Mouse (Mus musculus) myocyte (in vitro differentiated cells): ENCODE measurements around the gene Ifit3b. TPM values are rescaled to one million over a fixed set of nuclear protein-coding genes. Genes with fewer than 3 reads are reported as not detected.
A peak's percentile ranks its signal among the peaks of the same experiment; 100 is the strongest.
"Not testable (repeated sequence)": the region's sequence is repeated elsewhere in the genome, so short reads cannot be mapped to it uniquely, and the experiment has no call there.

Experiments
- H3K27me3 ChIP-seq: one replicate; pipeline ENCODE4 v1.6.1; 2011; ENCODE audit not compliant: control insufficient read depth, insufficient read depth, insufficient read length
- H3K36me3 ChIP-seq: one replicate; pipeline ENCODE4 v1.6.1; 2011; ENCODE audit not compliant: control insufficient read depth, insufficient read depth
- H3K4me2 ChIP-seq: one replicate; pipeline ENCODE4 v1.6.1; 2011; ENCODE audit warnings: low read depth, control low read depth
- H3K4me3 ChIP-seq: one replicate; pipeline ENCODE4 v1.5.1; 2011; ENCODE audit warnings: mild to moderate bottlenecking, control low read depth, moderate library complexity
- H3K79me2 ChIP-seq: one replicate; pipeline ENCODE4 v1.6.1; 2011; ENCODE audit not compliant: control insufficient read depth, insufficient read depth
- H3ac ChIP-seq: one replicate; pipeline ENCODE4 v1.6.1; 2011; ENCODE audit not compliant: control insufficient read depth, insufficient read length
- CEBPB ChIP-seq: IDR thresholded peaks from 2 replicates; pipeline ENCODE4 v1.6.1; 2011; ENCODE audit warnings: mild to moderate bottlenecking, moderate library complexity; ENCODE audit not compliant: poor library complexity, insufficient read depth, severe bottlenecking
- E2F4 ChIP-seq: IDR thresholded peaks from one replicate; pipeline ENCODE4 v1.6.1; 2011; ENCODE audit warnings: mild to moderate bottlenecking, control low read depth, moderate library complexity; ENCODE audit not compliant: insufficient read depth
- MAX ChIP-seq: IDR thresholded peaks from one replicate; pipeline ENCODE4 v1.6.1; 2011; ENCODE audit warnings: low read depth, mild to moderate bottlenecking, control low read depth
- MYOD1 ChIP-seq, 3 experiments: IDR thresholded peaks; one replicate each; pipeline ENCODE4 v1.6.1; 2011; ENCODE audit warnings: control low read depth in 2 of 3, low read depth in 2 of 3, mild to moderate bottlenecking in 2 of 3, moderate library complexity in 1 of 3; ENCODE audit not compliant: insufficient read length in 2 of 3, control insufficient read depth in 1 of 3
- MYOG ChIP-seq, 3 experiments: IDR thresholded peaks; one replicate each; pipeline ENCODE4 v1.6.1; 2011; ENCODE audit warnings: control low read depth in 2 of 3, low read depth in 2 of 3, mild to moderate bottlenecking in 2 of 3; ENCODE audit not compliant: insufficient read length in 2 of 3, control insufficient read depth in 1 of 3, insufficient read depth in 1 of 3
- POLR2A ChIP-seq: IDR thresholded peaks from one replicate; pipeline ENCODE4 v1.6.1; 2011; ENCODE audit warnings: low read depth, mild to moderate bottlenecking, control low read depth, moderate library complexity; ENCODE audit not compliant: insufficient read length
- POLR2AphosphoS2 ChIP-seq: IDR thresholded peaks from one replicate; pipeline ENCODE4 v1.6.1; 2011; ENCODE audit warnings: low read depth, control low read depth; ENCODE audit not compliant: insufficient read length
- REST ChIP-seq: IDR thresholded peaks from one replicate; pipeline ENCODE4 v1.6.1; 2011; ENCODE audit warnings: mild to moderate bottlenecking, control low read depth, moderate library complexity; ENCODE audit not compliant: insufficient read depth, insufficient read length
- SRF ChIP-seq: IDR thresholded peaks from one replicate; pipeline ENCODE4 v1.6.1; 2011; ENCODE audit warnings: low read depth; ENCODE audit not compliant: control insufficient read depth, insufficient read length
- TCF12 ChIP-seq: IDR thresholded peaks from one replicate; pipeline ENCODE4 v1.6.1; 2011; ENCODE audit warnings: mild to moderate bottlenecking, control low read depth; ENCODE audit not compliant: poor library complexity, insufficient read depth, severe bottlenecking
- TCF3 ChIP-seq: IDR thresholded peaks from one replicate; pipeline ENCODE4 v1.6.1; 2011; ENCODE audit warnings: low read depth, control low read depth; ENCODE audit not compliant: insufficient read length
- USF1 ChIP-seq: IDR thresholded peaks from one replicate; pipeline ENCODE4 v1.6.1; 2011; ENCODE audit warnings: low read depth, mild to moderate bottlenecking, control low read depth, moderate library complexity
- polyA plus RNA-seq: library from polyadenylated mRNA; unstranded; fragments of >200 nt; fragmentation: generic; extraction: Trizol; gene quantifications from one replicate; pipeline ENCODE4 v1.2.1, GENCODE M21; 2012; ENCODE audit warnings: missing spikeins

The Ifit3b gene
- polyA plus RNA-seq, 1 experiment, result 0.02 TPM

DNA sequence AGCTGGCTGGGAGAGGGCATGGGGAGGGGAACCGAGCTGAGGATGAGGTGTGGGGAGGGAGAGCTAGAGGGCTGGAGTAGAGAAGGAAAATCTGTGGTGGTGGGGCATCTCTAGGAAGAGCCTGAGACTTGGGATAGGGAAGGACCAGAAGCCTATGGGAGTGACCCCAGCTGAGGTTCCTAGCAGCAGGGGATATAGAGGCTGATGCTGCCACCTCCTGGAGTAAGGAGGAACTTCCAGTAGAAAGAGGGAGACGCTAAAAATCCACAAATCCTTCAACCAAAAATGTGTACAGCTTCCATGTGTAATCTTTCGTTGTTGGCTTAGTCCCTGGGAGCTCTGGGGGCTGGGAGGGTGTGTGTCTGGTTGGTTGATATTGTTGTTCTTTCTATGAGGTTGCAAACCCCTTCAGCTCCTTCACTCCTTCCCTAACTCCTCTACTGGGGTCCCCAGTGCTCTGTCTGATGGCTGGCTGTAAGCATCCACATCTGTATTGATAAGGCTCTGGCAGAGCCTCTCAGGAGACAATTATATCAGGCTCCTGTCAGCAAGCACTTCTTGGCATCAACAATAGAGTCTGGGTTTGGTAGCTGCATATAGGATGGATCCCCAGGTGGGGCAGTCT is 29.3 kb downstream of the Ifit3b start:
- H3K79me2 ChIP-seq, result no peaks in the 10 kb centered on the region
- H3K36me3 ChIP-seq, result no peaks in the 10 kb centered on the region
- no peak for TF ChIP-seq E2F4
- no peak for TF ChIP-seq SRF
- TF ChIP-seq MAX, result no peak
- TF ChIP-seq REST, result no peak
- TF ChIP-seq POLR2A, result no peak
- TF ChIP-seq USF1, result no peak
- no peak for TF ChIP-seq TCF12
- no peak for TF ChIP-seq TCF3
- TF ChIP-seq MYOG (IDR thresholded peaks at IDR 0.05; ENCODE audit: control insufficient read depth in 1 of 3, insufficient read depth in 1 of 3, insufficient read length in 2 of 3, low read depth in 2 of 3), result no peak
- no peak for TF ChIP-seq MYOD1 (IDR thresholded peaks at IDR 0.05; ENCODE audit: control insufficient read depth in 1 of 3, insufficient read length in 2 of 3, low read depth in 2 of 3)
- no peak for TF ChIP-seq CEBPB
- TF ChIP-seq POLR2AphosphoS2, result no peak
- peaks cover 7% of the 10 kb centered on the region for H3K27me3 ChIP-seq
- H3K4me3 ChIP-seq, result no peak overlapping the region
- no peak overlapping the region for H3K4me2 ChIP-seq
- no peak overlapping the region for H3ac ChIP-seq

DNA sequence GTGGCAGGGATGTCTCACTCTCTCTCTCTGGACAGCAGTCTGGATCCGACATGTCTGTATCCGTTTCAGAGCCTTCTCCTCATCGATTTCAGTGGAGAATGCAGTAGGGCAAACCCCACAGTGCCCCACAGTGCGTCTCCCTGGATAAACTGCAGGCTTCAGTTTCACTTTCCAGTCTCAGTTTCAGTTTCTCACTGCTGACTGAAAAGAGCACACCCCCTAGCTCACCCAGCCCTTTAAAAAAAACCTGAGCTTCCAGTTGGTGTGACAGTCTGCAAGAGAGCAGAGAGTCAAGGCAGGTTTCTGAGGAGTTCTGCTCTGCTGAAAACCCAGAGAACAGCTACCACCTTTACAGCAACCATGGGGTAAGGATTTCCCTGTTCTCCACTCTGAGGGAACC is 32.9 kb downstream of the Ifit3b start, which contains the start of the genes Ifit1bl2 and Ifit1:
Ifit1bl2 (minus strand) TSS at position 121 of the 400 bp plus-strand sequence.
Ifit1 (plus strand) TSS at position 249 of the 400 bp plus-strand sequence.
- TF ChIP-seq TCF12 (no peak), MAX (no peak), POLR2AphosphoS2 (no peak), REST (no peak), E2F4 (no peak), POLR2A (no peak), CEBPB (no peak), SRF (no peak), MYOD1 (IDR thresholded peaks at IDR 0.05; ENCODE audit: control insufficient read depth in 1 of 3, insufficient read length in 2 of 3, low read depth in 2 of 3) (no peak), MYOG (IDR thresholded peaks at IDR 0.05; ENCODE audit: control insufficient read depth in 1 of 3, insufficient read depth in 1 of 3, insufficient read length in 2 of 3, low read depth in 2 of 3) (no peak), TCF3 (no peak), USF1 (no peak)
- Histone ChIP-seq H3K36me3 (no peaks in the 10 kb centered on the region), H3K79me2 (no peaks in the 10 kb centered on the region), H3ac (no peak within 1 kb of the TSS), H3K4me2 (peak within 1 kb of the TSS; percentile 81), H3K4me3 (peak within 1 kb of the TSS; percentile 5), H3K27me3 (peaks cover 5% of the 10 kb centered on the region)

DNA sequence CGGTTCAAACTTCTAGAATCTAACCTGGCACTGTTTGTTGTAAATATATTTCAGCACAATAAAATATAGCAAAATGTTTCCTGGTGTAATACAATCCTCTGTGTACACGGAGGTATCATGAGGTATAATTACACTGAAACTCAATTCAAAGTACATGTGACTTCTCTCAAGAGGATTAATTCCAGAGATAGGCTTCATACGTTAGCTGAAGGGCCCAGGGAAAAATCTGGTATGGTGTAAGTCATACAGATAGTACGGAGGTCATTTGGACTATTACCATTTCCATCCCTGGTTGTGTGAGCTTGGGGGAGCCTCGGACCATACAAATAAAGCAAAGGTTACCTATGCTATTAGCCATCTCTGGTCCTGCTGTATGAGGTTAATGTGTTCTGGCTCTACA is 34.8 kb downstream of the Ifit3b start:
- no peak overlapping the region for H3K4me2 ChIP-seq
- TF ChIP-seq E2F4, result no peak
- no peak for TF ChIP-seq MYOG (IDR thresholded peaks at IDR 0.05; ENCODE audit: control insufficient read depth in 1 of 3, insufficient read depth in 1 of 3, insufficient read length in 2 of 3, low read depth in 2 of 3)
- no peak for TF ChIP-seq SRF
- no peak for TF ChIP-seq TCF12
- no peak for TF ChIP-seq REST
- TF ChIP-seq CEBPB, result no peak
- TF ChIP-seq POLR2AphosphoS2, result no peak
- no peak for TF ChIP-seq MAX
- no peak for TF ChIP-seq MYOD1 (IDR thresholded peaks at IDR 0.05; ENCODE audit: control insufficient read depth in 1 of 3, insufficient read length in 2 of 3, low read depth in 2 of 3)
- TF ChIP-seq USF1, result no peak
- no peak for TF ChIP-seq POLR2A
- no peak for TF ChIP-seq TCF3

DNA sequence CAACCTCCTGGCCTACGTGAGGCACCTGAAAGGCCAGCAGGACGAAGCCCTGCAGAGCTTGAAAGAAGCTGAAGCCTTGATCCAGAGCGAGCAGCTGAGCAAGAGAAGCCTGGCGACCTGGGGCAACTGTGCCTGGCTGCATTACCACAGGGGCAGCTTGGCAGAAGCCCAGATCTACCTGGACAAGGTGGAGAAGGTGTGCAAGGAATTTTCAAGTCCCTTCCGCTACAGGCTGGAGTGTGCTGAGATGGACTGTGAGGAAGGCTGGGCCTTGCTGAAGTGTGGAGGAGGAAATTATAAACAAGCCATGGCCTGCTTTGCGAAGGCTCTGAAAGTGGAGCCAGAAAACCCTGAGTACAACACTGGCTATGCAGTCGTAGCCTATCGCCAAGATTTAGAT is 39.9 kb downstream of the Ifit3b start:
- not testable (repeated sequence) for H3K4me2 ChIP-seq, H3ac ChIP-seq, H3K27me3 ChIP-seq, H3K4me3 ChIP-seq, H3K36me3 ChIP-seq, H3K79me2 ChIP-seq

More for the DNA sequence above, 34.8 kb downstream of the Ifit3b start:
- H3K79me2 ChIP-seq, result no peaks in the 10 kb centered on the region
- H3ac ChIP-seq, result no peak overlapping the region
- no peak overlapping the region for H3K4me3 ChIP-seq
- no peaks in the 10 kb centered on the region for H3K36me3 ChIP-seq
- peaks cover 5% of the 10 kb centered on the region for H3K27me3 ChIP-seq

DNA sequence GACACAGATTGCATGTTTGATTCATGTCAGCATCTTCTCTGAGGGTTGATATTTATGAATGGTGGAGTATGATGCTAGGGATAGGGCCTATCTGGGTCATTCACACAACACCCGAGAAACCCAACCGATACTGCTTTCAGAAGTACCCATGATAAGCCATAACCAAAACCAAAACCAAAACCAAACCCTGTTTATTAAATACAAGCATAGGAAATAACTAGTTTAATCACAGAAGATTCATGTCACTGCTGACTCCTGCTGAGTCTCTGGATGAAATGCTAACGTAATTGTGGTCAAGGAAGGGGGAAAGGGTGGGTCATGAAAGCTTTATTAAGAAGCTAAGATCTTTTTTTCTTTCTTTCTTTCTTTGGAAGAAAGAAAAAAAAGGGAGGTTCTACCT is 42.5 kb downstream of the Ifit3b start:
- H3K27me3 ChIP-seq, result peaks cover 8% of the 10 kb centered on the region
- H3ac ChIP-seq, result no peak overlapping the region
- TF ChIP-seq TCF3 (no peak), E2F4 (no peak), TCF12 (no peak), MYOG (IDR thresholded peaks at IDR 0.05; ENCODE audit: control insufficient read depth in 1 of 3, insufficient read depth in 1 of 3, insufficient read length in 2 of 3, low read depth in 2 of 3) (no peak), SRF (no peak), MYOD1 (IDR thresholded peaks at IDR 0.05; ENCODE audit: control insufficient read depth in 1 of 3, insufficient read length in 2 of 3, low read depth in 2 of 3) (no peak), POLR2AphosphoS2 (no peak), MAX (no peak), CEBPB (no peak), REST (no peak), USF1 (no peak), POLR2A (no peak)
- H3K79me2 ChIP-seq, result no peaks in the 10 kb centered on the region
- no peak overlapping the region for H3K4me3 ChIP-seq
- H3K4me2 ChIP-seq, result no peak overlapping the region
- H3K36me3 ChIP-seq, result no peaks in the 10 kb centered on the region
